Mouse (Mus musculus) thymus, postnatal 10 days (tissue): ENCODE measurements around the gene Rab33b.
"Not testable (repeated sequence)": the region's sequence is repeated elsewhere in the genome, so short reads cannot be mapped to it uniquely, and the experiment has no call there.

Experiments used
- DNase-seq, 2 experiments: peaks; one replicate each; pipeline ENCODE4 v3.0.0; 2021; ENCODE audit warnings: low spot score in 2 of 2

Gene Rab33b

DNA sequence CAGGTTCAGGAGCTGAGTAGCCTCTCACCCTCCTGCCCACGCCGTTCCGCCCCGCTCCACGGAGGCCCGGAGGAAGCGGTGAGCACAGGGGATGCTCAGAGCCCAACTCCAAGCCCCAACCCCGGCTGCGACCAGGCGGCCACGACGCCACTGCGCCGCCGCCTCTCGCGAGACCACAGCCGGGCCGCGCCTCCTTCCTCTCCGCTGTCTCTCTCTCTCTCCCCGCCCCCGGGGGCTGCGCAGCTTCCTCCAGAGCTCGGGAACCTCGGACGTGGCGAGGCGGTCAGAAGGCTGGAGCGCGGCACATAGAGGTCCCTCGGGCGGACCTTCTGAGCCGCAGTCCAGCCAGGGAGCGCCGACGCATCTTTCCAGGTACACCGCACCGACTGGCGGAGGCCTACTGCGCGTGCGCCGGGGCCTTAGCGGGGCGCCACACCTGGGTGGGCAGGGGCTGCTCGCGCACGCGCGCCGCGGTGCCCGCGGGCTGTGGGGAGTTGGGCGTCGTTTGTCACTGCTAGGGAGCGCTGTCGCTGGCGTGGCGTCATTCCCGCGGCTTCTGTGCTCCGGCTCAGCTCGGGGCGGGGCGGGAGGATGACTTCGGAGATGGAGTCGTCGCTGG is at the start of gene Rab33b:
Gene Rab33b, plus strand, starts transcription at position 180 of the 619 bp plus-strand sequence.
- peak; percentile 95 to 97 for DNase-seq

DNA sequence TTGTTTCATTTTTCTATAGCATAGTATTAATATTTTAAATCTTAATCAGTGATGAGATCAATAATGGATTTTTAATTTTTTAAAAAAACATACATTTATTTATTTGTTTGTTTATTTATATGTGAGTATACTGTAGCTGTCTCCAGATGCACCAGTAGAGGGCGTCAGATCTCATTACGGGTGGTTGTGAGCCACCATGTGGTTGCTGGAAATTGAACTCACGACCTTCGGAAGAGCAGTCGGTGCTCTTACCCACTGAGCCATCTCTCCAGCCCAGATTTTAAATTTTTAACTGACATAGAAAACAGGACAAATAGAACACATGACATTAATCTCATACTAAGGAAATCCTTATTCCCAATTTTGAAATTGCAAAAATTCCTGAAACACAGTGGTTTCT is 49.4 kb upstream of the Rab33b start:
- not testable (repeated sequence) for DNase-seq

DNA sequence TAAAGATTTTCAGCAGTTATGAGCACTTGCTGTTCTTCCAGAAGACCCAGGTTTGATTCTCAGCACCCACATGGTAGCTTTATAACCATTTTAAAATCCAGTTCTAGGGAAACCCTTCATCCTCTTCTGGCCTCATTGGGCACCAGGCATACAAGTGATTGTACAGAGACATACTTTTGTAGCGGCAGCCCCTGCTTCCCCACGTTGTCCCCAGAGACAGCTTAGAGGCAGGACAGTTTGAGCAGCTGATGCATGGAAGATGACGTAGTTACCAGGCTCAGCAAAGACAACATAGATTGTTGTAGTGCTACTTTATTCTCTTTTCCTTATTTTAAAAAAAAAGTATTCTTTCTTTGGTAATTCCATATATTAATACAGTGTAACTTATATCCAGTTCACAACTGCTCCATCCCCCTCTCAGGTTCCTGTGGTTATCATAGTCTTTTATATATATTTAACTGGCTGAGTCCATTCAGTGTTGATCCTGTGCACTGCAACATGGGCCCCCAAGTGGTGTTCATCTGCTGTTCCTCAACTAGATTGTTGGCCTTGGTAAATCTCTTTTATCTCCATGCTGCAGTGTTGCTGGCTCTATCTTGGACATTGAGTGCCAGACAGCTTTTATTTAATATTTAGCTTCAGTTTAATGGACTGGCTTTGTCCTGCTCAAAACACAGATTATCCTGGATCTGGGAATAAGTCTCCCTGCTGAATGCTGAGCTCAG is 48.7 kb upstream of the Rab33b start:
- no peak for DNase-seq

DNA sequence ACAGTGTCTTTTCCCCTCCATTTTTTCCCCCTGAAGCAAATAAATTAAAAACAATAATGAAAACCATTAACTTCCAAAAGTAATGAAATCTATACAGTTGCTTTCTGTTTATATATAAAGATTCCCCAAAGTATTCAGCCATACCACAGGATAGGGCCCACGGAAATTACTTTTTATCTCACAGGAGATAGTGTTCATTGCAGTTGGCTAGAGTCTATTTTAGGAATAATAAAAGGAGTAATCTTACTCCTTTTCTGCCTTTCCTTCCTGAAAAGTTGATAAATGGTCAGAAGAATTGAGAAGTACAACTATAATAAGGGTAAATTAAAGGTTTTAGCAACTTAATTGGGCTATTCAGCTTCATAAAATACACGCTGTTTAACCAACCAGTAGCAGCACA is 15.2 kb upstream of the Rab33b start:
- DNase-seq: no peak

DNA sequence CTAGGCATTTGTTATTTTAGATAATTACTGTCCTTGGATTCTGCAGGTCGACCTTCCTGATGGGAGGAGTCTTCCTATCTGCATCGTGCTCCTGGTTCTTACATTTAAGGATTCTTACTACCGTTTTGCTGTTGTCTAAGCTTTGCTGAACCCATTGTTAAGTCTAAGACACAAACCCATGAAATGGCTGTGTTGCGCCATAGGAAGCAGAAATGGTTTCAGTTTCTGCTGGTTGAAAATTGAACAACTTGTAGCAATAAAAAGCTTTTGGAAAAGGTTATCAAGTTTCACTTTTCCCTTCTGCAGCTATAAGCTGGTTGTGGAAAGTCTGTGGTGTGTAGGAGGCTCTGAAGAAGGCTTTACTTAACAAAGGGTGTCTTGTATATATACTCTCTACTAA is 8.0 kb upstream of the Rab33b start:
- no peak for DNase-seq

- DNase-seq: no peak
These were observed 3.8 kb upstream of the Rab33b start for GRCm38 (mm10) chr3:51479893-51480292.

GRCm38 (mm10) chr3:51481059-51481458 is 2.7 kb upstream of the Rab33b start:
- DNase-seq: peak; percentile 23 to 66

- no peak for DNase-seq
These were observed 1.8 kb upstream of the Rab33b start for GRCm38 (mm10) chr3:51481881-51482280.

- DNase-seq: no peak
These were observed 939 bp upstream of the Rab33b start for GRCm38 (mm10) chr3:51482781-51483180.

- no peak for DNase-seq
These were observed 650 bp downstream of the Rab33b start for GRCm38 (mm10) chr3:51484370-51484769.

DNA sequence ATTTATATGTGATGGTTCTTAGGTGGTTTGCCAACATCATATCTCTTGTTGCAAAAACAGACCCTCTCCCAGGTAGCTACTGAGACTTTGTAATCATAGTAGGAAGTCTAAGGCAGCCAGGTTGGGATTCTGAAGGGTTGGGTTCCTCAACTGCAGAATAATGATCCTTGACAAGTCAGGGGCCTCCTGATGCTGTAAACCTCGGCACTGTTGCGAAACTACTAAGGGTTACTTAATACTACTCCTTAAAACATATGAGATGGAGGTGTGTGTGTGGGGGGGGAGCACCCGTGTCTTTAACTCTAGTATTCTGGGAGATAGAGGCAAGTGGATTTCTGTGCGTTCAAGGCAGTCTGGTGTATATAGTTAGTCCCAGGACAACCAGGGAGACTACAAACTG is 1.6 kb downstream of the Rab33b start:
- DNase-seq: no peak

GRCm38 (mm10) chr3:51486491-51487195 is 2.9 kb downstream of the Rab33b start:
- DNase-seq: no peak

GRCm38 (mm10) chr3:51490088-51490753 is 6.5 kb downstream of the Rab33b start:
- DNase-seq: no peak

DNA sequence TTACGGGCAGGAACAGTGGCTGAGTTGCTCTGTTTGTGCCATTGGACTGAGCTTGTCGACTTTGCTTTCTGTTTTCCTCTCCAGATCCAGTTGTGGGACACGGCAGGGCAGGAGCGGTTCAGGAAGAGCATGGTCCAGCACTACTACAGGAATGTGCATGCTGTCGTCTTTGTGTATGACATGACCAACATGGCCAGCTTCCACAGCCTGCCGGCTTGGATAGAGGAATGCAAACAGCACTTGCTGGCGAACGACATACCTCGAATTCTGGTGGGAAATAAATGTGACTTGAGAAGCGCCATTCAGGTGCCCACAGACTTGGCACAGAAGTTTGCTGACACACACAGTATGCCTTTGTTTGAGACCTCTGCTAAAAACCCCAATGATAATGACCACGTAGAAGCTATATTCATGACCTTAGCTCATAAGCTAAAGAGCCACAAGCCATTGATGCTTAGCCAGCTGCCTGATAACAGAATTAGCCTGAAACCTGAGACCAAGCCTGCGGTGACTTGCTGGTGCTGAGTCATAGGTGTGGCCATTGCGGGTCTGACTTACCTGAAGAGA is 9.6 kb downstream of the Rab33b start:
- DNase-seq: no peak

DNA sequence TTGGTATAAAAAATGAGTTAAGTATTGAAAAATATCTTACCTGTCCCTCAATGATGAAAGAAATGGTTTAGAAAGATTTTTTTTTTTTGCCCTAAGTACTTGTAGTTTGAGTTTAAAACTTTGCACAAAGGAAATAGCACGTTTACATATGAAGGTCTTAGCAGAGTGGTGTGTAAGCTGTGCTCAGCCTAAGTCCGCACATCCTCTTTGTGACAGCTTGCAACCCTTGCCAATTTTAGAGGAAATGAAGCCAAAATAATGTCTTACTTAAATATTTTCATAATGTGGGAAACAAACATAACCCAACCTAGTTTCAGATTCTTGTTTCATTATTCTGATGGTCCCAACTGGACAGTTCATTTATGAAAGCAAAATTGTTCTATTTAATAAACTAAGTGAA is 10.7 kb downstream of the Rab33b start:
- no peak for DNase-seq

- DNase-seq: peak in 1 of 2 experiments; percentile 39
These were observed 11.9 kb downstream of the Rab33b start for GRCm38 (mm10) chr3:51495646-51496045.

GRCm38 (mm10) chr3:51497978-51498377 is 14.3 kb downstream of the Rab33b start:
- no peak for DNase-seq

DNA sequence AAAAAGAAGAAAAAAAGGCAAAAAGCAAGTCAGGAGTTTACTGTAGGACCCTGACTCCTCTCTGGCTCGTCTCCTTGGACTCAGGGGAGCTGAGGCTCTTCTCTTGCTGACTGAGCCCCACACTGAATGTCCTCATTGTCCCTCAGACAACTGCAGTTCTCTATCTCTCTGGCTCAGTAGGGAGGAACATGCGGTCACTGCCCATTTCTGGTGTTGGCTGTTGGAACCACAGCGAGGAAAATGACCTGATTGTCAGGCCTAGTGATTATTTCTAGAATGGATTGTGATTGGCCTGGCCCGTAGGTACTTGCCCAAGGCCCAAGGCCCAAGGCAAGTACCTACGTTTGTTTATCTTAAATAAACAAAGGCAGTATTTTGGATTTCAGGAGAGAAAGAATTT is 14.9 kb downstream of the Rab33b start:
- DNase-seq: no peak

DNA sequence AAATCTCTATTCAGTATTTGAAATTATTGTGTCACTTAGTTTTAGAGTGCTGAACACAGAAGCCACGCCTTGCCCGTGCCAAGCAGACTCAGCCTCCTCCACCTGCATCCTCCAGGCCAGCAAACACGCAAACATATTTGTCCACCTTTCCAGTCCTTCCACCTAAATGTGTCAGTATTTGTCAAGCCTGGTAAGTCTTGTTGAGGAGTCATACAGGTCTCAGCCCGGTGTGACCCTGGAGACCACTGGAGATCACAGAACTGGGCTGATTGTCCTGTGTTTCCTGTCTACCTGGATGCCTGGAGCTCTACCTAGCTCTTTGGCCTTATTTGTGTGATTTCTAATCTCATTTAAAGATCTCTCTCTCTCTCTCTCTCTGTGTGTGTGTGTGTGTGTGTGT is 16.2 kb downstream of the Rab33b start:
- no peak for DNase-seq

DNA sequence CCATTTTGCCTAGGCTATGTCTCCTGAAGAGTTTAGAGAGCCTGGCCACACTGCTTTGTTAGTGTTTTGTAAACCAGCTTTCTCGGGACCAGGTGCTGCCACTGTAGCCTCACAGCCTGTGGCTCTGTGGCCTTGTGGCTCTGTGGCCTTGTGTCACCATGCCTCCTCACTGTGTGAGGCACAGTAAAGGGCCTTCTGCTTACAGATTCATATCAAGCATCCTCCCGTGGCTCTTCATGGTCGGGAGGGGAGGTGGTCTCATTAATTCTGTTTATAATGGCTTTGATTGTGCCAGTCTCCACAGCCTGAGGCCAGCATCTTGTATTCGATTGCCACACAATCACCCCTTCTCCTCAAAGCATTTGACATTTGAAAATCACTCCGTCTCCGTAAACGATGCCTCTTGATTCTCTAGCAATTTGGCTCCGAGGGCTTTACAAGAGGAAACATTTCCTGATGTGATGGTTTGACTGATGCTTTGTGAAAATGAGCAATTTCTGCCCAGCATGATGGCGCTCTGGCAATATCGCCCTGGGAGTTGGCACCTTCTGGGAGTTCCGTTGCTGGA is 20.7 kb downstream of the Rab33b start:
- no peak for DNase-seq

- no peak for DNase-seq
These were observed 21.7 kb downstream of the Rab33b start for GRCm38 (mm10) chr3:51505465-51505864.

DNA sequence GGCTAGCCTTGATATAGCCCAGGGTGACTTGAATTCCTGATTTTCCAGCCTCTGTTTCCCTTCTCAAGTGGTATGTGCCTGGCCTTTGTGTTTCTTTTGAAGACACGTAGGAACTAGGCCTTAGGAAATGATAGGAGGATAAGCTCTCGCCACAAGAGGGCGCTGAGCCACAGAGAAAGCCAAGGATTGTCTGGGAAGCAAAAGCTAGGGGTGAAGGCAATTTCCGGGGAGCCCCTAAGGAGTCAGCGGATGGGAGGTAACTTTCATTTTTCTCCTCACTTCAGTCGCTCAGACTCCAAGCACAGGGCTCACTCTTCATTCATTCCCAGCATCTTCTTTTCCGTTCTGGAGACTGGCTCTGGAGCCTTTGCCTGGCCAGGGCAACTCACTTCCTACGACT is 27.2 kb downstream of the Rab33b start:
- peak; percentile 60 to 83 for DNase-seq
